Mouse (Mus musculus) embryonic facial prominence, embryonic 14.5 days (tissue): ENCODE data around the gene Flt3. TPM values are rescaled to one million over a fixed set of nuclear protein-coding genes. Genes with fewer than 3 reads are reported as not detected.

ENCODE experiments used
- ATAC-seq: fragments of 200-750 bp; cut with Nextera tagmentation; 2 replicates; pipeline ENCODE4 v1.8.0; 2017; ENCODE audit warnings: low read depth, moderate number of reproducible peaks, moderate TSS enrichment
- DNase-seq: peaks from one replicate; pipeline ENCODE4 v3.0.0-alpha.2; 2015; ENCODE audit warnings: low spot score
- H3K27ac ChIP-seq: fragments of 300-500 bp; sonication (generic); replicated peaks from 2 replicates; pipeline ENCODE4 v1.5.1; 2014; ENCODE audit warnings: low read depth, mild to moderate bottlenecking, low read length, moderate library complexity
- H3K27me3 ChIP-seq: fragments of 300-500 bp; sonication (generic); replicated peaks from 2 replicates; pipeline ENCODE4 v1.6.1; 2014; ENCODE audit warnings: low read length; ENCODE audit not compliant: control insufficient read depth, insufficient read depth
- H3K36me3 ChIP-seq: fragments of 300-500 bp; sonication (generic); 2 replicates; pipeline ENCODE4 v1.6.1; 2014; ENCODE audit warnings: low read length, mixed read lengths; ENCODE audit not compliant: control insufficient read depth, insufficient read depth
- H3K4me1 ChIP-seq: fragments of 300-500 bp; sonication (generic); 2 replicates; pipeline ENCODE4 v1.6.1; 2014; ENCODE audit warnings: antibody characterized with exemption, low read length; ENCODE audit not compliant: control insufficient read depth, insufficient read depth
- H3K4me2 ChIP-seq: fragments of 300-500 bp; sonication (generic); 2 replicates; pipeline ENCODE4 v1.6.1; 2014; ENCODE audit warnings: low read depth, mild to moderate bottlenecking, low read length, moderate library complexity, mixed read lengths
- H3K4me3 ChIP-seq: fragments of 300-500 bp; sonication (generic); 2 replicates; pipeline ENCODE4 v1.5.1; 2014; ENCODE audit warnings: low read depth, mild to moderate bottlenecking, low read length
- H3K9ac ChIP-seq: fragments of 300-500 bp; sonication (generic); 2 replicates; pipeline ENCODE4 v1.6.1; 2014; ENCODE audit warnings: low read depth, mild to moderate bottlenecking, low read length, moderate library complexity, mixed read lengths
- H3K9me3 ChIP-seq: fragments of 300-500 bp; sonication (generic); 2 replicates; pipeline ENCODE4 v1.6.1; 2016; ENCODE audit warnings: low read length; ENCODE audit not compliant: control insufficient read depth
- WGBS: fragments of 180-500 bp; shearing (Covaris S2); extraction: QIAGEN DNeasy Blood & Tissue Kit; methylation state at CpG from one replicate; pipeline ENCODE4 v1.1.7; 2014; 5-methylcytosine and 5-hydroxymethylcytosine counted together
- polyA plus RNA-seq: library from polyadenylated mRNA; unstranded; fragments of >200 nt; fragmentation: Nextera tagmentation; extraction: Ambion mirVana; gene quantifications from 2 replicates; pipeline ENCODE4 v1.2.1, GENCODE M21; 2014

Gene Flt3
- polyA plus RNA-seq, 1 experiment from 2014 or later: 0.45 TPM

DNA sequence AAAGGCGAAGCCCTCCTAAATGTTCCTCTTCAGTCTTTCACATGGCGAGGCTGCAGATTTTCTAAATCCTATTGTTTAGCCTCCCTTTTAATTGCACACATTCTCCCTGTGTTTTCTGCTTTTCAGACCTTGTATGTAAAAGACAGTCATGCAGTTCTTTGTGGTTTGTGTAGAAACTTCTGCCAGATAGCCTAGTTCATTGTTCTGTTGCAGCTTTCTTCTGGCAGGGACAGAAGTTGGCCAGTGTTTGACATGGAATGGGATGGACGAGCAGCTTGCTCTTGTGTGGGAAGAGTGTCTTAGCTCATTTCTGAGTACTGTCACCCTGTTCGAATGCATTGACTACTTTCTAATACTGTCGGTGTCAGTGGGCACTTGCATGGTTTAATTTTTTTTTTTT, 36.2 kb upstream of the Flt3 start:
- 76% methylated on average over 5 of the region's 5 CpGs for WGBS
- no peak overlapping the region for H3K27ac ChIP-seq
- H3K27me3 ChIP-seq: no peaks in the 10 kb centered on the region
- ATAC-seq: no peak
- no peaks in the 10 kb centered on the region for H3K9me3 ChIP-seq
- H3K9ac ChIP-seq: no peak overlapping the region
- DNase-seq: no peak
- H3K36me3 ChIP-seq: no peaks in the 10 kb centered on the region
- H3K4me2 ChIP-seq: no peak overlapping the region
- H3K4me3 ChIP-seq: no peak overlapping the region
- peaks cover 26% of the 10 kb centered on the region for H3K4me1 ChIP-seq

- Histone ChIP-seq H3K27ac (no peak overlapping the region), H3K4me1 (peaks cover 26% of the 10 kb centered on the region), H3K4me2 (no peak overlapping the region), H3K9me3 (no peaks in the 10 kb centered on the region), H3K27me3 (no peaks in the 10 kb centered on the region), H3K4me3 (no peak overlapping the region), H3K9ac (no peak overlapping the region), H3K36me3 (no peaks in the 10 kb centered on the region)
- no peak for ATAC-seq
- WGBS: 73% methylated on average over 2 of the region's 2 CpGs
- no peak for DNase-seq
Observed at GRCm38 (mm10) chr5:147435751-147436150, 35.5 kb upstream of the Flt3 start.

DNA sequence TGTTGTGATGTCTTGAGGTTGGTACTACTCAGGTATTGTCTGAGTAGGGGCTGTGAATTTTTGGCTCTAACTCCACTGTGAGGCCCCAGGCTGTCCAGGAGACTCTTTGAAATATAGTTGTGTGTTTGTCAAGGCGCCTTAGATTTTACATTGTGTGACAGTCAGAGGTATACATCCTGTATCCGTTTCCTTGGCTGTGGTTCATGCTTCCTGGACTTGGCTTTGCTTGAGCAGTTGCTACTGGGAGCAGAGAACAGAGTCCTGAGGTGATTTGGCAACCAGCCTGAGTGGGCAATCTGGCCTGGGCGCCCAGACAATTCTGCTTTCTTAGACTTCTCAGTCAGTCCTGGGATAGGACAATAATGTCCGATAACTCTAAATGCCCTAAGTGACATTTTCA, 34.9 kb upstream of the Flt3 start:
- Histone ChIP-seq H3K4me1 (peaks cover 26% of the 10 kb centered on the region), H3K27me3 (no peaks in the 10 kb centered on the region), H3K36me3 (no peaks in the 10 kb centered on the region), H3K9ac (no peak overlapping the region), H3K9me3 (no peaks in the 10 kb centered on the region), H3K4me3 (no peak overlapping the region), H3K27ac (no peak overlapping the region), H3K4me2 (no peak overlapping the region)
- peak; percentile 32 for DNase-seq
- no peak for ATAC-seq
- 77% methylated on average over 4 of the region's 4 CpGs for WGBS

DNA sequence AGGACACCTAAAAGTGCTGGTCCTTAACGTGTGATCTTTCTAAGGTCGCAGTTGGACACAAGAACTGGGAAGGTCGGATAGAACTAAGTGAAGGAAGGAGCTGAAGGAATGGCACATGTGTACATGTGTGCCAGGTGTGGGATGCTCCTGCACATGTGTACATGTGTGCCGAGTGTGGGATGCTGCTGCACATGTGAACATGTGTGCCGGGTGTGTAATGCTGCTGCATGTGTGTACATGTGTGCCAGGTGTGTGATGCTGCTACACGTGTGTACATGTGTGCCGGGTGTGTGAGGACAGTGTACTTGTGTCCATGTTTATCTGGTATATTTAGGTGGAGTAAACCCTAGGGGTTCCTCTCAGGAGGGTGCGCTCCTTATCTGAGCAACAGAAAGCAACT, 32.6 kb upstream of the Flt3 start:
- Histone ChIP-seq H3K4me2 (no peak overlapping the region), H3K4me3 (no peak overlapping the region), H3K4me1 (peaks cover 25% of the 10 kb centered on the region), H3K9me3 (no peaks in the 10 kb centered on the region), H3K27me3 (no peaks in the 10 kb centered on the region), H3K36me3 (no peaks in the 10 kb centered on the region), H3K9ac (no peak overlapping the region), H3K27ac (no peak overlapping the region)
- DNase-seq: no peak
- no peak for ATAC-seq
- WGBS: 89% methylated on average over 8 of the region's 8 CpGs

- Histone ChIP-seq H3K27me3 (no peaks in the 10 kb centered on the region), H3K4me3 (peak overlapping the region; percentile 99), H3K4me2 (peak overlapping the region; percentile 71), H3K27ac (peak overlapping the region; percentile 98), H3K4me1 (peaks cover 19% of the 10 kb centered on the region), H3K9me3 (no peaks in the 10 kb centered on the region), H3K36me3 (no peaks in the 10 kb centered on the region), H3K9ac (peak overlapping the region; percentile 98)
- 0% methylated on average over 29 of the region's 68 CpGs for WGBS
- DNase-seq (peak; percentile 74), ATAC-seq (peak; percentile 69)
Observed at GRCm38 (mm10) chr5:147430936-147431839, 30.9 kb upstream of the Flt3 start.

GRCm38 (mm10) chr5:147430361-147430935, 30.2 kb upstream of the Flt3 start:
- peak overlapping the region; percentile 98 for H3K27ac ChIP-seq
- peak; percentile 23 for DNase-seq

GRCm38 (mm10) chr5:147429535-147430305, 29.4 kb upstream of the Flt3 start, which contains the start of gene Pan3:
Gene Pan3, plus strand, starts transcription at chr5:147430161.
- ATAC-seq (peak; percentile 88), DNase-seq (peak; percentile 96)
- Histone ChIP-seq H3K27ac (peak within 1 kb of the TSS; percentile 98), H3K4me3 (peak within 1 kb of the TSS; percentile 99), H3K9ac (peak within 1 kb of the TSS; percentile 98), H3K36me3 (no peaks in the 10 kb centered on the region), H3K9me3 (no peaks in the 10 kb centered on the region), H3K27me3 (no peaks in the 10 kb centered on the region), H3K4me1 (peaks cover 16% of the 10 kb centered on the region), H3K4me2 (peak within 1 kb of the TSS; percentile 71)
- WGBS: under 1% methylated on average over 37 of the region's 51 CpGs

More at GRCm38 (mm10) chr5:147430361-147430935, 30.2 kb upstream of the Flt3 start:
- ATAC-seq: peak; percentile 85
- Histone ChIP-seq H3K9ac (peak overlapping the region; percentile 98), H3K27me3 (no peaks in the 10 kb centered on the region), H3K4me3 (peak overlapping the region; percentile 99), H3K4me2 (peak overlapping the region; percentile 71), H3K36me3 (no peaks in the 10 kb centered on the region), H3K4me1 (peaks cover 17% of the 10 kb centered on the region), H3K9me3 (no peaks in the 10 kb centered on the region)
- 1% methylated on average over 14 of the region's 91 CpGs for WGBS

- WGBS: 80% methylated on average over 4 of the region's 4 CpGs
- H3K27me3 ChIP-seq: no peaks in the 10 kb centered on the region
- peaks cover 4% of the 10 kb centered on the region; the same call in 1 of the 2 replicates for H3K4me1 ChIP-seq
- H3K27ac ChIP-seq: no peak overlapping the region
- ATAC-seq: no peak
- H3K36me3 ChIP-seq: no peaks in the 10 kb centered on the region
- no peaks in the 10 kb centered on the region for H3K9me3 ChIP-seq
- H3K9ac ChIP-seq: no peak overlapping the region
- H3K4me3 ChIP-seq: no peak overlapping the region
- H3K4me2 ChIP-seq: no peak overlapping the region
- no peak for DNase-seq
Observed at GRCm38 (mm10) chr5:147426048-147426805, 25.9 kb upstream of the Flt3 start.
